Mouse (Mus musculus): ENCODE data around the gene Cd22. TPM values are rescaled to one million over a fixed set of nuclear protein-coding genes. Genes with fewer than 3 reads are reported as not detected.
A peak's percentile ranks its signal among the peaks of the same experiment; 100 is the strongest.

The Cd22 gene
- total and polyA plus RNA-seq, 3 experiments: 42.3 to 180 (median 90.6) TPM

- Histone ChIP-seq H3K4me3 (replicated peaks in 1 of 3; ENCODE audit: low read depth in 2 of 3, low read length in 2 of 3, poor library complexity in 1 of 3) (no peak overlapping the region), H3K4me1 (ENCODE audit: control insufficient read depth in 1 of 2, insufficient read depth in 2 of 2) (peaks cover 6 to 26% of the 10 kb centered on the region in 2 experiments; a peak in 3 of 4 replicates), H3K27ac (ENCODE audit: insufficient read depth, low read depth) (no peak overlapping the region), H3K9ac (ENCODE audit: insufficient read depth, low read depth) (no peak overlapping the region), H3K36me3 (replicated peaks in 1 of 2; ENCODE audit: control insufficient read depth in 1 of 2, insufficient read depth in 1 of 2, low read length in 1 of 2) (no peaks in the 10 kb centered on the region), H3K9me3 (replicated peaks; ENCODE audit: low read length) (no peaks in the 10 kb centered on the region), H3K79me2 (replicated peaks; ENCODE audit: control insufficient read depth, extremely low read depth, insufficient read depth, poor library complexity, severe bottlenecking) (no peaks in the 10 kb centered on the region), H3K27me3 (replicated peaks) (no peaks in the 10 kb centered on the region), H3K4me2 (ENCODE audit: insufficient read depth, low read depth, poor library complexity, severe bottlenecking) (no peak overlapping the region)
- dilution Hi-C loops (cut with MboI; ENCODE audit: extremely low pct_ligation_motif_present, extremely low pct_unique_long_range_greater_than_20kb, low sequenced_read_pairs): no loop called here
- TF ChIP-seq ZMIZ1 (IDR thresholded peaks at IDR 0.05; ENCODE audit: low read depth, low read length): no peak
- TF ChIP-seq USF1 (IDR thresholded peaks at IDR 0.05; ENCODE audit: low read depth, low read length): peak; percentile 15; the same call in 1 of the 2 replicates
- in situ Hi-C loops (cut with MboI; ENCODE audit: low pct_ligation_motif_present, low pct_unique_long_range_greater_than_20kb, low sequenced_read_pairs): no loop called here
- DNase-seq (ENCODE audit: extremely low read depth): no peak
Observed at GRCm38 (mm10) chr7:30820854-30821445, 59.2 kb downstream of the Cd22 start.

- H3K27ac ChIP-seq (ENCODE audit: insufficient read depth, low read depth): no peak overlapping the region
- H3K4me2 ChIP-seq (ENCODE audit: insufficient read depth, low read depth, poor library complexity, severe bottlenecking): no peak overlapping the region
- in situ Hi-C loops (cut with MboI; ENCODE audit: low pct_ligation_motif_present, low pct_unique_long_range_greater_than_20kb, low sequenced_read_pairs): no loop called here
- no peak overlapping the region for H3K4me3 ChIP-seq (replicated peaks in 1 of 3; ENCODE audit: low read depth in 2 of 3, low read length in 2 of 3, poor library complexity in 1 of 3)
- H3K79me2 ChIP-seq (replicated peaks; ENCODE audit: control insufficient read depth, extremely low read depth, insufficient read depth, poor library complexity, severe bottlenecking): no peaks in the 10 kb centered on the region
- no peaks in the 10 kb centered on the region for H3K27me3 ChIP-seq (replicated peaks)
- no peak overlapping the region for H3K9ac ChIP-seq (ENCODE audit: insufficient read depth, low read depth)
- DNase-seq (ENCODE audit: extremely low read depth): no peak
- no peaks in the 10 kb centered on the region for H3K9me3 ChIP-seq (replicated peaks; ENCODE audit: low read length)
- no peak for TF ChIP-seq TCF12 (IDR thresholded peaks at IDR 0.05; ENCODE audit: low read depth, low read length)
- TF ChIP-seq CTCF (conservative IDR thresholded peaks at IDR 0.05 in 1 of 2, IDR thresholded peaks at IDR 0.05 in 1 of 2; ENCODE audit: low read depth in 2 of 2, low read length in 2 of 2): no peak
- TF ChIP-seq ZNF384 (IDR thresholded peaks at IDR 0.05; ENCODE audit: low read depth, low read length): no peak
- TF ChIP-seq MAX (IDR thresholded peaks at IDR 0.05; ENCODE audit: low read length): no peak
- no peak for TF ChIP-seq NELFE (IDR thresholded peaks at IDR 0.05; ENCODE audit: low read depth, low read length)
- TF ChIP-seq MAZ (IDR thresholded peaks at IDR 0.05; ENCODE audit: low read depth, low read length): no peak
- no peak for TF ChIP-seq ZC3H11A (IDR thresholded peaks at IDR 0.05; ENCODE audit: low read depth, low read length)
- no peak for TF ChIP-seq MYC (IDR thresholded peaks at IDR 0.05; ENCODE audit: low read depth, low read length)
- no peak for TF ChIP-seq PAX5 (IDR thresholded peaks at IDR 0.05; ENCODE audit: low read length)
- no peak for TF ChIP-seq POLR2AphosphoS2 (IDR thresholded peaks at IDR 0.05; ENCODE audit: low read depth, low read length)
- no peak for TF ChIP-seq ZMIZ1 (IDR thresholded peaks at IDR 0.05; ENCODE audit: low read depth, low read length)
- TF ChIP-seq POLR2A (IDR thresholded peaks at IDR 0.05; ENCODE audit: low read depth, low read length): no peak
- TF ChIP-seq JUND (conservative IDR thresholded peaks at IDR 0.05; ENCODE audit: low read depth, low read length): no peak
- dilution Hi-C loops (cut with MboI; ENCODE audit: extremely low pct_ligation_motif_present, extremely low pct_unique_long_range_greater_than_20kb, low sequenced_read_pairs): no loop called here
- H3K36me3 ChIP-seq (replicated peaks in 1 of 2; ENCODE audit: control insufficient read depth in 1 of 2, insufficient read depth in 1 of 2, low read length in 1 of 2): no peaks in the 10 kb centered on the region
- peaks cover 6 to 26% of the 10 kb centered on the region in 2 experiments; a peak in 3 of 4 replicates for H3K4me1 ChIP-seq (ENCODE audit: control insufficient read depth in 1 of 2, insufficient read depth in 2 of 2)
Observed at GRCm38 (mm10) chr7:30820131-30820530, 60.0 kb downstream of the Cd22 start.

Other genes starting within 250 kb of the Cd22 start
Only the 20 nearest of the 27 such genes appear.
- gene 2200002J24Rik, start 181.4 kb downstream of the Cd22 start, total RNA-seq (2012; rRNA removed): 2.4 and 4.0 TPM in 2 replicates
- 3.0 and 6.6 TPM in 2 replicates for gene 2200002J24Rik, start 181.4 kb downstream of the Cd22 start, total RNA-seq (2014; rRNA removed)
- gene 2200002J24Rik, start 181.4 kb downstream of the Cd22 start, polyA plus RNA-seq (2012; ENCODE audit: insufficient read length, low read depth): 2.9 and 3.5 TPM in 2 replicates
- gene Atp4a, start 168.1 kb downstream of the Cd22 start, total RNA-seq (2012; rRNA removed): 0.13 TPM in 1 of 2 replicates, not detected in the other
- 0.14 and 0.67 TPM in 2 replicates for gene Atp4a, start 168.1 kb downstream of the Cd22 start, total RNA-seq (2014; rRNA removed)
- gene Atp4a, start 168.1 kb downstream of the Cd22 start, polyA plus RNA-seq (2012; ENCODE audit: insufficient read length, low read depth): 0.33 TPM in 1 of 2 replicates, not detected in the other
- 136 and 137 TPM in 2 replicates for gene Tmem147, start 150.8 kb downstream of the Cd22 start, total RNA-seq (2012; rRNA removed)
- gene Tmem147, start 150.8 kb downstream of the Cd22 start, total RNA-seq (2014; rRNA removed): 152 and 154 TPM in 2 replicates
- 98.4 and 149 TPM in 2 replicates for gene Tmem147, start 150.8 kb downstream of the Cd22 start, polyA plus RNA-seq (2012; ENCODE audit: insufficient read length, low read depth)
- gene Gapdhs, start 136.7 kb downstream of the Cd22 start, total RNA-seq (2012; rRNA removed): 0.42 and 0.89 TPM in 2 replicates
- gene Gapdhs, start 136.7 kb downstream of the Cd22 start, total RNA-seq (2014; rRNA removed): not detected in 2 replicates
- gene Gapdhs, start 136.7 kb downstream of the Cd22 start, polyA plus RNA-seq (2012; ENCODE audit: insufficient read length, low read depth): 1.7 and 2.9 TPM in 2 replicates
- gene Sbsn, start 128.9 kb downstream of the Cd22 start, total RNA-seq (2012; rRNA removed): 0.59 and 0.76 TPM in 2 replicates
- gene Sbsn, start 128.9 kb downstream of the Cd22 start, total RNA-seq (2014; rRNA removed): 0.30 TPM in 1 of 2 replicates, not detected in the other
- 0.69 and 1.1 TPM in 2 replicates for gene Sbsn, start 128.9 kb downstream of the Cd22 start, polyA plus RNA-seq (2012; ENCODE audit: insufficient read length, low read depth)
- gene Dmkn, start 116.6 kb downstream of the Cd22 start, total RNA-seq (2012; rRNA removed): not detected in 2 replicates
- gene Dmkn, start 116.6 kb downstream of the Cd22 start, total RNA-seq (2014; rRNA removed): not detected in 2 replicates
- gene Dmkn, start 116.6 kb downstream of the Cd22 start, polyA plus RNA-seq (2012; ENCODE audit: insufficient read length, low read depth): not detected in 2 replicates
- gene Krtdap, start 92.4 kb downstream of the Cd22 start, total RNA-seq (2012; rRNA removed): not detected in 2 replicates
- gene Krtdap, start 92.4 kb downstream of the Cd22 start, total RNA-seq (2014; rRNA removed): not detected in 2 replicates
- gene Krtdap, start 92.4 kb downstream of the Cd22 start, polyA plus RNA-seq (2012; ENCODE audit: insufficient read length, low read depth): not detected in 2 replicates
- gene Ffar2, start 56.6 kb downstream of the Cd22 start, total RNA-seq (2012; rRNA removed): 0.08 TPM in 1 of 2 replicates, not detected in the other
- gene Ffar2, start 56.6 kb downstream of the Cd22 start, total RNA-seq (2014; rRNA removed): not detected in 2 replicates
- gene Ffar2, start 56.6 kb downstream of the Cd22 start, polyA plus RNA-seq (2012; ENCODE audit: insufficient read length, low read depth): 0.51 and 0.52 TPM in 2 replicates
- not detected in 2 replicates for gene Ffar3, start 24.2 kb downstream of the Cd22 start, total RNA-seq (2012; rRNA removed)
- not detected in 2 replicates for gene Ffar3, start 24.2 kb downstream of the Cd22 start, total RNA-seq (2014; rRNA removed)
- not detected in 2 replicates for gene Ffar3, start 24.2 kb downstream of the Cd22 start, polyA plus RNA-seq (2012; ENCODE audit: insufficient read length, low read depth)
- 0.34 and 0.42 TPM in 2 replicates for gene Ffar1, start 18.8 kb downstream of the Cd22 start, total RNA-seq (2012; rRNA removed)
- gene Ffar1, start 18.8 kb downstream of the Cd22 start, total RNA-seq (2014; rRNA removed): 1.2 and 1.4 TPM in 2 replicates
- 14.3 and 17.2 TPM in 2 replicates for gene Ffar1, start 18.8 kb downstream of the Cd22 start, polyA plus RNA-seq (2012; ENCODE audit: insufficient read length, low read depth)
- gene Mag, start 34.5 kb upstream of the Cd22 start, total RNA-seq (2012; rRNA removed): 0.04 TPM in 1 of 2 replicates, not detected in the other
- gene Mag, start 34.5 kb upstream of the Cd22 start, total RNA-seq (2014; rRNA removed): not detected in 2 replicates
- not detected in 2 replicates for gene Mag, start 34.5 kb upstream of the Cd22 start, polyA plus RNA-seq (2012; ENCODE audit: insufficient read length, low read depth)
- not detected in 2 replicates for gene Hamp2, start 44.3 kb upstream of the Cd22 start, total RNA-seq (2012; rRNA removed)
- gene Hamp2, start 44.3 kb upstream of the Cd22 start, total RNA-seq (2014; rRNA removed): not detected in 2 replicates
- gene Hamp2, start 44.3 kb upstream of the Cd22 start, polyA plus RNA-seq (2012; ENCODE audit: insufficient read length, low read depth): not detected in 2 replicates
- not detected in 2 replicates for gene Hamp, start 63.7 kb upstream of the Cd22 start, total RNA-seq (2012; rRNA removed)
- gene Hamp, start 63.7 kb upstream of the Cd22 start, total RNA-seq (2014; rRNA removed): not detected in 2 replicates
- not detected in 2 replicates for gene Hamp, start 63.7 kb upstream of the Cd22 start, polyA plus RNA-seq (2012; ENCODE audit: insufficient read length, low read depth)
- gene Usf2, start 76.5 kb upstream of the Cd22 start, total RNA-seq (2012; rRNA removed): 42.0 and 47.9 TPM in 2 replicates
- gene Usf2, start 76.5 kb upstream of the Cd22 start, total RNA-seq (2014; rRNA removed): 47.0 and 57.2 TPM in 2 replicates
- 102 and 103 TPM in 2 replicates for gene Usf2, start 76.5 kb upstream of the Cd22 start, polyA plus RNA-seq (2012; ENCODE audit: insufficient read length, low read depth)
- gene Lsr, start 93.1 kb upstream of the Cd22 start, total RNA-seq (2012; rRNA removed): 0.08 and 0.13 TPM in 2 replicates
- 0.12 TPM in 1 of 2 replicates, not detected in the other for gene Lsr, start 93.1 kb upstream of the Cd22 start, total RNA-seq (2014; rRNA removed)
- not detected in 2 replicates for gene Lsr, start 93.1 kb upstream of the Cd22 start, polyA plus RNA-seq (2012; ENCODE audit: insufficient read length, low read depth)
- not detected in 2 replicates for gene Fam187b, start 93.4 kb upstream of the Cd22 start, total RNA-seq (2012; rRNA removed)
- gene Fam187b, start 93.4 kb upstream of the Cd22 start, total RNA-seq (2014; rRNA removed): not detected in 2 replicates
- gene Fam187b, start 93.4 kb upstream of the Cd22 start, polyA plus RNA-seq (2012; ENCODE audit: insufficient read length, low read depth): not detected in 2 replicates
- gene Fxyd5, start 162.1 kb upstream of the Cd22 start, total RNA-seq (2012; rRNA removed): 71.6 and 73.2 TPM in 2 replicates
- gene Fxyd5, start 162.1 kb upstream of the Cd22 start, total RNA-seq (2014; rRNA removed): 38.3 and 43.8 TPM in 2 replicates
- 96.8 and 124 TPM in 2 replicates for gene Fxyd5, start 162.1 kb upstream of the Cd22 start, polyA plus RNA-seq (2012; ENCODE audit: insufficient read length, low read depth)
- gene Fxyd7, start 171.1 kb upstream of the Cd22 start, total RNA-seq (2012; rRNA removed): not detected in 2 replicates
- not detected in 2 replicates for gene Fxyd7, start 171.1 kb upstream of the Cd22 start, total RNA-seq (2014; rRNA removed)
- not detected in 2 replicates for gene Fxyd7, start 171.1 kb upstream of the Cd22 start, polyA plus RNA-seq (2012; ENCODE audit: insufficient read length, low read depth)
- not detected in 2 replicates for gene Fxyd1, start 176.9 kb upstream of the Cd22 start, total RNA-seq (2012; rRNA removed)
- not detected in 2 replicates for gene Fxyd1, start 176.9 kb upstream of the Cd22 start, total RNA-seq (2014; rRNA removed)
- gene Fxyd1, start 176.9 kb upstream of the Cd22 start, polyA plus RNA-seq (2012; ENCODE audit: insufficient read length, low read depth): not detected in 2 replicates
- gene Lgi4, start 179.0 kb upstream of the Cd22 start, total RNA-seq (2012; rRNA removed): not detected in 2 replicates
- gene Lgi4, start 179.0 kb upstream of the Cd22 start, total RNA-seq (2014; rRNA removed): not detected in 2 replicates
- not detected in 2 replicates for gene Lgi4, start 179.0 kb upstream of the Cd22 start, polyA plus RNA-seq (2012; ENCODE audit: insufficient read length, low read depth)

Measured in CH12.LX (cell line).